Mouse (Mus musculus) left cerebral cortex, postnatal 14 days (tissue): ENCODE data around the gene Bsph1. TPM values are rescaled to one million over a fixed set of nuclear protein-coding genes. Genes with fewer than 3 reads are reported as not detected.
"Not testable (repeated sequence)": the region's sequence is repeated elsewhere in the genome, so short reads cannot be mapped to it uniquely, and the experiment has no call there.

Source experiments
- DNase-seq, 2 experiments: peaks; one replicate each; pipeline ENCODE4 v3.0.0; 2021 to 2022; ENCODE audit warnings: low spot score in 2 of 2, mixed read lengths in 1 of 2
- intact Hi-C: fragments of 180-260 bp; cut with DNase I; formaldehyde crosslinking; loops from one replicate; pipeline ENCODE4 v1.15.1; 2025
- long read RNA-seq, 2 experiments: library from polyadenylated mRNA; stranded (forward); transcript quantifications; one replicate each; pipeline ENCODE4 v2.0.0; 2021
- total RNA-seq, 2 experiments: library from RNA; stranded (reverse); gene quantifications; 2 replicates each; pipeline ENCODE4 v1.2.3; 2021

Gene Bsph1
- not detected for total RNA-seq
- long read RNA-seq, experiment 1: 0 reads
- long read RNA-seq, experiment 2: 0 reads

GRCm38 (mm10) chr7:13450541-13450940 lies at the start of gene Bsph1:
Bsph1 (plus strand) TSS chr7:13450841.
- intact Hi-C loops, DNase-seq: not testable (repeated sequence)

DNA sequence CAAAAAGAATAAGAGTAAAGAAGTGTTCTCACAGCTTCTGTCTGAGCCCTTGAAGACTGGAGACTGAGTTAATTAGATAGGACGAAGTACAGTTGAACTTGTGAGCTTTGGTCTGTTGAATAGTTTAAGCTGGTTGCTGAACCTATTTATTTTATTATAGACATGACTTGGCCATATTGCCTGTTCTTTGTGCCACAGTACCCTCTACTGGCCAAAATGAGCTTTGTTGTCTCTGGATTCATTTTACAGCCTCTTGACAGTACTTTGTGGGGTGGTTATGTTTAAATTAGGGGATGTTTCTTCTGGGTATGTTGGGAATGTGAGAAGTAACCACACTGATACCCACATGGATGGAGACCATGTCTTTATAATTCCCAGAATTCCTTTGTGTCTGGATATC lies 60.9 kb downstream of the Bsph1 start:
- intact Hi-C loops: loop anchor here (2.0 to 10.0 kb wide), 2 partner anchors 223 to 437 kb away; no protein-coding TSS in a partner anchor
- DNase-seq: peak; percentile 20 to 33

Other genes starting within 250 kb of the Bsph1 start
- not detected for gene Vmn1r89, start 237.8 kb upstream of the Bsph1 start, total RNA-seq
- 10 to 100 TPM in 1 of 2 experiments, 1 to 10 TPM in 1; 8.0 to 11.6 TPM for gene Lig1, start 173.6 kb upstream of the Bsph1 start, total RNA-seq
- 10 to 100 TPM; 11.3 to 12.7 TPM for gene Zswim9, start 172.1 kb upstream of the Bsph1 start, total RNA-seq
- gene Pla2g4c, start 126.2 kb upstream of the Bsph1 start, total RNA-seq: under 1 TPM; 0.17 to 0.18 TPM
- gene Cabp5, start 52.7 kb upstream of the Bsph1 start, total RNA-seq: under 1 TPM in 1 of 2 experiments, not detected in 1; 0.88 TPM
- not detected for gene Bsph2, start 120.2 kb downstream of the Bsph1 start, total RNA-seq
- not detected for gene Sult2a5, start 173.1 kb downstream of the Bsph1 start, total RNA-seq